Mouse (Mus musculus) small intestine, adult 2 months (tissue): ENCODE results near the gene Ccdc184.

ENCODE experiments used
- CTCF ChIP-seq: fragments of 200-500 bp; IDR thresholded peaks from 2 replicates; pipeline ENCODE4 v1.5.1; 2012; ENCODE audit warnings: low read depth, mild to moderate bottlenecking, control low read depth, inconsistent platforms, low read length, moderate library complexity, mixed read lengths; ENCODE audit not compliant: insufficient replicate concordance, insufficient read length; ENCODE audit errors: extremely low read depth
- POLR2A ChIP-seq: fragments of 200-500 bp; IDR thresholded peaks from 2 replicates; pipeline ENCODE4 v1.6.1; 2012; ENCODE audit warnings: low read depth, mild to moderate bottlenecking, control low read depth, inconsistent platforms, low read length, moderate library complexity

- TF ChIP-seq POLR2A (no peak), CTCF (no peak)
Observed at GRCm38 (mm10) chr15:98140809-98141208, 26.1 kb upstream of the Ccdc184 start.
